Mouse (Mus musculus): Measurements from ENCODE around the gene Spaca4. TPM values are rescaled to one million over a fixed set of nuclear protein-coding genes. Genes with fewer than 3 reads are reported as not detected.

The Spaca4 gene
- total and polyA plus RNA-seq, 3 experiments: not detected

- Histone ChIP-seq H3K4me1 (ENCODE audit: control insufficient read depth in 1 of 2, insufficient read depth in 2 of 2) (0 out of 4 replicates have a peak, but pooled peaks cover 0 to under 1% of the 10 kb centered on the region in 2 experiments), H3K9me3 (replicated peaks; ENCODE audit: low read length) (no peaks in the 10 kb centered on the region), H3K9ac (ENCODE audit: insufficient read depth, low read depth) (no peak overlapping the region), H3K4me3 (replicated peaks in 1 of 3; ENCODE audit: low read depth in 2 of 3, low read length in 2 of 3, poor library complexity in 1 of 3) (no peak overlapping the region), H3K36me3 (replicated peaks in 1 of 2; ENCODE audit: control insufficient read depth in 1 of 2, insufficient read depth in 1 of 2, low read length in 1 of 2) (no peaks in the 10 kb centered on the region), H3K79me2 (replicated peaks; ENCODE audit: control insufficient read depth, extremely low read depth, insufficient read depth, poor library complexity, severe bottlenecking) (no peaks in the 10 kb centered on the region), H3K27me3 (replicated peaks) (peaks cover 50% of the 10 kb centered on the region), H3K4me2 (ENCODE audit: insufficient read depth, low read depth, poor library complexity, severe bottlenecking) (no peak overlapping the region), H3K27ac (ENCODE audit: insufficient read depth, low read depth) (no peak overlapping the region)
- dilution Hi-C loops (cut with MboI; ENCODE audit: extremely low pct_ligation_motif_present, extremely low pct_unique_long_range_greater_than_20kb, low sequenced_read_pairs) (no loop called here), in situ Hi-C loops (cut with MboI; ENCODE audit: low pct_ligation_motif_present, low pct_unique_long_range_greater_than_20kb, low sequenced_read_pairs) (no loop called here)
- DNase-seq (ENCODE audit: extremely low read depth): no peak
- TF ChIP-seq MAFK (IDR thresholded peaks at IDR 0.05; ENCODE audit: insufficient replicate concordance, low read length) (no peak), ELF1 (IDR thresholded peaks at IDR 0.05; ENCODE audit: low read depth, low read length) (no peak), CHD1 (IDR thresholded peaks at IDR 0.05; ENCODE audit: low read depth, low read length) (no peak), KAT2A (IDR thresholded peaks at IDR 0.05; ENCODE audit: insufficient replicate concordance, low read length) (no peak), RCOR1 (conservative IDR thresholded peaks at IDR 0.05; ENCODE audit: low read depth, low read length) (no peak), RAD21 (IDR thresholded peaks at IDR 0.05; ENCODE audit: low read depth, low read length) (no peak), SMC3 (IDR thresholded peaks at IDR 0.05; ENCODE audit: low read depth, low read length) (no peak), ZC3H11A (IDR thresholded peaks at IDR 0.05; ENCODE audit: low read depth, low read length) (no peak), JUN (IDR thresholded peaks at IDR 0.05; ENCODE audit: insufficient read depth, low read depth, low read length) (no peak), PAX5 (IDR thresholded peaks at IDR 0.05; ENCODE audit: low read length) (no peak), MAX (IDR thresholded peaks at IDR 0.05; ENCODE audit: low read length) (no peak), E2F4 (IDR thresholded peaks at IDR 0.05; ENCODE audit: insufficient replicate concordance, low read depth, low read length) (no peak), ZNF384 (IDR thresholded peaks at IDR 0.05; ENCODE audit: low read depth, low read length) (no peak), TCF12 (IDR thresholded peaks at IDR 0.05; ENCODE audit: low read depth, low read length) (no peak), CTCF (conservative IDR thresholded peaks at IDR 0.05 in 1 of 2, IDR thresholded peaks at IDR 0.05 in 1 of 2; ENCODE audit: low read depth in 2 of 2, low read length in 2 of 2) (no peak)
Observed at GRCm38 (mm10) chr7:45760151-45760550, 34.5 kb upstream of the Spaca4 start.

GRCm38 (mm10) chr7:45759400-45759799 lies 33.8 kb upstream of the Spaca4 start:
- no peaks in the 10 kb centered on the region for H3K4me1 ChIP-seq (ENCODE audit: control insufficient read depth in 1 of 2, insufficient read depth in 2 of 2)
- H3K4me2 ChIP-seq (ENCODE audit: insufficient read depth, low read depth, poor library complexity, severe bottlenecking): no peak overlapping the region
- DNase-seq (ENCODE audit: extremely low read depth): no peak
- no peak overlapping the region for H3K27ac ChIP-seq (ENCODE audit: insufficient read depth, low read depth)
- no peak overlapping the region for H3K4me3 ChIP-seq (replicated peaks in 1 of 3; ENCODE audit: low read depth in 2 of 3, low read length in 2 of 3, poor library complexity in 1 of 3)
- no peaks in the 10 kb centered on the region for H3K9me3 ChIP-seq (replicated peaks; ENCODE audit: low read length)
- no peak overlapping the region for H3K9ac ChIP-seq (ENCODE audit: insufficient read depth, low read depth)
- H3K27me3 ChIP-seq (replicated peaks): peaks cover 50% of the 10 kb centered on the region
- dilution Hi-C loops (cut with MboI; ENCODE audit: extremely low pct_ligation_motif_present, extremely low pct_unique_long_range_greater_than_20kb, low sequenced_read_pairs) (no loop called here), in situ Hi-C loops (cut with MboI; ENCODE audit: low pct_ligation_motif_present, low pct_unique_long_range_greater_than_20kb, low sequenced_read_pairs) (no loop called here)
- H3K36me3 ChIP-seq (replicated peaks in 1 of 2; ENCODE audit: control insufficient read depth in 1 of 2, insufficient read depth in 1 of 2, low read length in 1 of 2): no peaks in the 10 kb centered on the region
- TF ChIP-seq ELF1 (IDR thresholded peaks at IDR 0.05; ENCODE audit: low read depth, low read length) (no peak), ETS1 (conservative IDR thresholded peaks at IDR 0.05; ENCODE audit: low read depth, low read length) (no peak), EP300 (IDR thresholded peaks at IDR 0.05; ENCODE audit: low read length) (no peak), ZNF384 (IDR thresholded peaks at IDR 0.05; ENCODE audit: low read depth, low read length) (no peak), GABPA (IDR thresholded peaks at IDR 0.05; ENCODE audit: insufficient replicate concordance, low read depth, low read length) (no peak), BHLHE40 (IDR thresholded peaks at IDR 0.05; ENCODE audit: low read depth, low read length) (no peak), MYC (IDR thresholded peaks at IDR 0.05; ENCODE audit: low read depth, low read length) (no peak), USF2 (conservative IDR thresholded peaks at IDR 0.05; ENCODE audit: low read depth, low read length) (no peak), HCFC1 (IDR thresholded peaks at IDR 0.05; ENCODE audit: low read depth, low read length) (no peak), UBTF (IDR thresholded peaks at IDR 0.05; ENCODE audit: low read depth, low read length) (no peak), JUND (conservative IDR thresholded peaks at IDR 0.05; ENCODE audit: low read depth, low read length) (no peak), SMC3 (IDR thresholded peaks at IDR 0.05; ENCODE audit: low read depth, low read length) (no peak), NELFE (IDR thresholded peaks at IDR 0.05; ENCODE audit: low read depth, low read length) (no peak), JUN (IDR thresholded peaks at IDR 0.05; ENCODE audit: insufficient read depth, low read depth, low read length) (no peak), NRF1 (IDR thresholded peaks at IDR 0.05; ENCODE audit: low read depth, low read length) (no peak), KAT2A (IDR thresholded peaks at IDR 0.05; ENCODE audit: insufficient replicate concordance, low read length) (no peak), MEF2A (IDR thresholded peaks at IDR 0.05; ENCODE audit: borderline replicate concordance, low read depth, low read length) (no peak), CHD1 (IDR thresholded peaks at IDR 0.05; ENCODE audit: low read depth, low read length) (no peak)
- no peaks in the 10 kb centered on the region for H3K79me2 ChIP-seq (replicated peaks; ENCODE audit: control insufficient read depth, extremely low read depth, insufficient read depth, poor library complexity, severe bottlenecking)

All from CH12.LX (cell line).